Mouse (Mus musculus): ENCODE results near the gene Gramd4.
"Not testable (repeated sequence)": the region's sequence is repeated elsewhere in the genome, so short reads cannot be mapped to it uniquely, and the experiment has no call there.

DNA sequence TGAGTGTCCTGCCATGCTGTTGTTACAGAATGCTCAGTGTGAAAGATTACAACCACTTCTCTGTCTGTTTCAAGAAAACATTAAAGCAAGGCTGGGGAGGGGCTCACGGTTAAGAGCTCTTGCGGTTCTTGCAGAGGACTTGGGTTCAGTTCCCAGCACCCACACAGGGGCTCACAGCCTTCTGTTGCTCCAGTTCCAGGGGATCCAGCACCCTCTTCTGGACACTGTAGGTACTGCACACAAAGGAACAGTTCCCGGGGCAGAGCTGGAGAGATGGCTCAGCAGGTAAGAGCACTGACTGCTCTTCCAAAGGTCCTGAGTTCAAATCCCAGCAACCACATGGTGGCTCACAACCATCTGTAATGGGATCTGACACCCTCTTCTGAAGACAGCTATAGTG is 104.3 kb downstream of the Gramd4 start:
- TF ChIP-seq CHD2 (IDR thresholded peaks at IDR 0.05; ENCODE audit: low read depth, low read length); ZNF384 (IDR thresholded peaks at IDR 0.05; ENCODE audit: low read depth, low read length); HCFC1 (IDR thresholded peaks at IDR 0.05; ENCODE audit: borderline replicate concordance, insufficient read depth, low read length); MAFK (IDR thresholded peaks at IDR 0.05; ENCODE audit: insufficient read depth, low read depth, low read length); ZC3H11A (IDR thresholded peaks at IDR 0.05; ENCODE audit: borderline replicate concordance, low read depth, low read length): not testable (repeated sequence)

All from ES-E14 (cell line).